Mouse (Mus musculus) neural tube, embryonic 12.5 days (tissue): ENCODE results near the gene Rhox4e. TPM values are rescaled to one million over a fixed set of nuclear protein-coding genes. Genes with fewer than 3 reads are reported as not detected.
"Not testable (repeated sequence)": the region's sequence is repeated elsewhere in the genome, so short reads cannot be mapped to it uniquely, and the experiment has no call there.

Source experiments
- ATAC-seq: fragments of 200-750 bp; cut with Nextera tagmentation; 2 replicates; pipeline ENCODE4 v1.8.0; 2017; ENCODE audit warnings: low read depth, mild to moderate bottlenecking, moderate TSS enrichment, moderate library complexity; ENCODE audit not compliant: low FRiP score
- H3K27ac ChIP-seq: fragments of 300-500 bp; sonication (generic); 2 replicates; pipeline ENCODE4 v1.5.1; 2016
- H3K27me3 ChIP-seq: fragments of 300-500 bp; sonication (generic); replicated peaks from 2 replicates; pipeline ENCODE4 v1.6.1; 2016; ENCODE audit warnings: mild to moderate bottlenecking
- H3K36me3 ChIP-seq: fragments of 300-500 bp; sonication (generic); 2 replicates; pipeline ENCODE4 v1.6.1; 2016; ENCODE audit warnings: mild to moderate bottlenecking
- H3K4me1 ChIP-seq: fragments of 300-500 bp; sonication (generic); 2 replicates; pipeline ENCODE4 v1.6.1; 2016
- H3K4me2 ChIP-seq: fragments of 300-500 bp; sonication (generic); replicated peaks from 2 replicates; pipeline ENCODE4 v1.6.1; 2016; ENCODE audit warnings: mild to moderate bottlenecking
- H3K4me3 ChIP-seq: fragments of 300-500 bp; sonication (generic); 2 replicates; pipeline ENCODE4 v1.5.1; 2016
- H3K9ac ChIP-seq: fragments of 300-500 bp; sonication (generic); 2 replicates; pipeline ENCODE4 v1.6.1; 2016; ENCODE audit warnings: mild to moderate bottlenecking
- H3K9me3 ChIP-seq: fragments of 300-500 bp; sonication (generic); 2 replicates; pipeline ENCODE4 v1.6.1; 2016; ENCODE audit warnings: mild to moderate bottlenecking
- WGBS: fragments of 180-500 bp; shearing (Covaris S2); methylation state at CpG from one replicate; pipeline ENCODE4 v1.1.7; 2016; 5-methylcytosine and 5-hydroxymethylcytosine counted together
- polyA plus RNA-seq: library from polyadenylated mRNA; unstranded; fragments of >200 nt; fragmentation: Nextera tagmentation; extraction: Ambion mirVana; gene quantifications from 2 replicates; pipeline ENCODE4 v1.2.1, GENCODE M21; 2016

The Rhox4e gene
- not detected in 2 replicates for polyA plus RNA-seq

DNA sequence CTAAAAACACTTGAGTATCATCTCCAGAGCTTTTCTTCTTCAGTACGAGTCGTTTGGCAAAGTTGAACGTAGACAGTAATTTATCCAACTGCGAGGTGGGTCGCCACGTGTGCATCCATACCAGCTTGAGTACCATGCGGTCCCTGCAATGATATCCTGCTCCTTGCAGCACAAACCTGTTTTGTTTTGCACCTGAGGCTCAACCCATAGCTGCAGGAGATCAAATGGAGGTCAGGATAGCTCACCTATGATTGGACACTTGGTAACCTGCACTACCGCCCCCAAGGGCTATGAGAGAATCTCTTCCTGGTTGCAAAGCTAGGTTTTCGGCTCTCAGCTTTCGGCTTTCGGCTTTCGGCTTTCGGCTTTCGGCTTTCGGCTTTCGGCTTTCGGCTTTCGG lies at the start of gene Rhox4e:
Gene Rhox4e, plus strand, starts transcription at position 301 of the 400 bp plus-strand sequence.
- H3K27ac ChIP-seq, H3K27me3 ChIP-seq, ATAC-seq, H3K9me3 ChIP-seq, H3K4me3 ChIP-seq, H3K36me3 ChIP-seq, H3K9ac ChIP-seq, H3K4me1 ChIP-seq, H3K4me2 ChIP-seq: not testable (repeated sequence)
- WGBS, result 91% methylated on average over 10 of the region's 18 CpGs

- not testable (repeated sequence) for H3K9me3 ChIP-seq, H3K27me3 ChIP-seq, H3K27ac ChIP-seq, H3K4me3 ChIP-seq, ATAC-seq, H3K4me2 ChIP-seq, H3K36me3 ChIP-seq, H3K4me1 ChIP-seq, H3K9ac ChIP-seq
- 89% methylated on average over 12 of the region's 18 CpGs for WGBS
These were observed 43.2 kb upstream of the Rhox4e start, which contains the start of gene Rhox4d for GRCm38 (mm10) chrX:37514059-37514458. TSS of gene Rhox4d (plus strand) at chrX:37514359.

- H3K27ac ChIP-seq, ATAC-seq, H3K4me2 ChIP-seq, H3K4me3 ChIP-seq, H3K9me3 ChIP-seq, H3K27me3 ChIP-seq, H3K9ac ChIP-seq, H3K4me1 ChIP-seq, H3K36me3 ChIP-seq: not testable (repeated sequence)
- whole genome bisulfite sequencing, result 95% methylated on average over 2 of the region's 8 CpGs
These were observed 27.1 kb upstream of the Rhox4e start, which contains the start of gene Rhox2e for GRCm38 (mm10) chrX:37530152-37530551. TSS of gene Rhox2e (plus strand) at chrX:37530452.

- H3K27me3 ChIP-seq, H3K27ac ChIP-seq, H3K4me1 ChIP-seq, H3K4me2 ChIP-seq, H3K9ac ChIP-seq, H3K9me3 ChIP-seq, H3K36me3 ChIP-seq, H3K4me3 ChIP-seq, ATAC-seq: not testable (repeated sequence)
- WGBS, result no CpG with 5 or more reads among the region's 4 CpGs
These were observed 15.5 kb upstream of the Rhox4e start, which contains the start of gene Rhox3e for GRCm38 (mm10) chrX:37541719-37542118. TSS of gene Rhox3e (plus strand) at chrX:37542019.

- 94% methylated on average over 8 of the region's 8 CpGs for WGBS
- not testable (repeated sequence) for H3K9ac ChIP-seq, H3K36me3 ChIP-seq, H3K4me3 ChIP-seq, H3K9me3 ChIP-seq, H3K4me1 ChIP-seq, H3K4me2 ChIP-seq, H3K27ac ChIP-seq, H3K27me3 ChIP-seq, ATAC-seq
These were observed 13.9 kb downstream of the Rhox4e start, which contains the start of gene Rhox2f for GRCm38 (mm10) chrX:37571105-37571504. TSS of gene Rhox2f (plus strand) at chrX:37571405.

- H3K27ac ChIP-seq, H3K9ac ChIP-seq, ATAC-seq, H3K36me3 ChIP-seq, H3K9me3 ChIP-seq, H3K27me3 ChIP-seq, H3K4me2 ChIP-seq, H3K4me1 ChIP-seq, H3K4me3 ChIP-seq: not testable (repeated sequence)
- 74% methylated on average over 2 of the region's 2 CpGs for WGBS
These were observed 15.4 kb downstream of the Rhox4e start for GRCm38 (mm10) chrX:37572638-37573037.

DNA sequence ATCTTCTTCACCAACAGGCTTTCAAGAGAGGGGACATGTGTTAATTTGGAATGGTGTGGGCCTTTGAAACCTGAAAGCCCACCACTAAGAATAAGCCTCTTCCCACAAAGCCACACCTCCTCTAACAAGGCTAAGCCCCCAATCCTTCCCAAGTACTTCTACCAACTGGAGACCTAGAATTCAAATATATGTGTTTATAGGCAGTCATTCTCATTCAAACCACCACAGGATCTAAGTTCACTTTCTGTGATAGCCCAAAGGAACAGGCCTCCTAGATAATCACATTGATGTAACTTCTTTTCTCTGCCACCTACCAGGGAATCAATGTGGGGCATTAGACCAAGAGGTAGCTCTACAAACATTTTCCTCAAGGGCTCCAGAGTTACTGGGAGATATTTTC lies 23.5 kb downstream of the Rhox4e start, which contains the start of gene Rhox3f:
Gene Rhox3f, plus strand, starts transcription at position 301 of the 400 bp plus-strand sequence.
- not testable (repeated sequence) for H3K27me3 ChIP-seq, H3K4me2 ChIP-seq, H3K9ac ChIP-seq, H3K9me3 ChIP-seq, H3K27ac ChIP-seq, H3K36me3 ChIP-seq, H3K4me1 ChIP-seq, ATAC-seq, H3K4me3 ChIP-seq

DNA sequence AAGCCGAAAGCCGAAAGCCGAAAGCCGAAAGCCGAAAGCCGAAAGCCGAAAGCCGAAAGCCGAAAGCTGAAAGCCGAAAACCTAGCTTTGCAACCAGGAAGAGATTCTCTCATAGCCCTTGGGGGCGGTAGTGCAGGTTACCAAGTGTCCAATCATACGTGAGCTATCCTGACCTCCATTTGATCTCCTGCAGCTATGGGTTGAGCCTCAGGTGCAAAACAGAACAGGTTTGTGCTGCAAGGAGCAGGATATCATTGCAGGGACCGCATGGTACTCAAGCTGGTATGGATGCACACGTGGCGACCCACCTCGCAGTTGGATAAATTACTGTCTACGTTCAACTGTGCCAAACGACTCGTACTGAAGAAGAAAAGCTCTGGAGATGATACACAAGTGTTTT lies 50.4 kb downstream of the Rhox4e start, which contains the start of gene Rhox4f:
Gene Rhox4f, minus strand, starts transcription at position 101 of the 400 bp plus-strand sequence.
- not testable (repeated sequence) for ATAC-seq, H3K9me3 ChIP-seq, H3K4me3 ChIP-seq, H3K4me2 ChIP-seq, H3K27me3 ChIP-seq, H3K4me1 ChIP-seq, H3K9ac ChIP-seq, H3K27ac ChIP-seq, H3K36me3 ChIP-seq
- 94% methylated on average over 19 of the region's 19 CpGs for WGBS

Other genes starting within 250 kb of the Rhox4e start
- not detected in 2 replicates for gene Rhox3a2, start 177.4 kb upstream of the Rhox4e start, polyA plus RNA-seq
- gene Rhox4a2, start 166.6 kb upstream of the Rhox4e start, polyA plus RNA-seq, result not detected in 2 replicates
- not detected in 2 replicates for gene Rhox2b, start 145.3 kb upstream of the Rhox4e start, polyA plus RNA-seq
- gene Rhox4b, start 124.9 kb upstream of the Rhox4e start, polyA plus RNA-seq, result not detected in 2 replicates
- not detected in 2 replicates for gene Rhox2c, start 103.7 kb upstream of the Rhox4e start, polyA plus RNA-seq
- gene Rhox3c, start 98.8 kb upstream of the Rhox4e start, polyA plus RNA-seq, result not detected in 2 replicates
- not detected in 2 replicates for gene Rhox4c, start 77.1 kb upstream of the Rhox4e start, polyA plus RNA-seq
- not detected in 2 replicates for gene Rhox2d, start 64.0 kb upstream of the Rhox4e start, polyA plus RNA-seq
- gene Rhox4d, start 43.1 kb upstream of the Rhox4e start, polyA plus RNA-seq, result not detected in 2 replicates
- gene Rhox2e, start 27.0 kb upstream of the Rhox4e start, polyA plus RNA-seq, result not detected in 2 replicates
- not detected in 2 replicates for gene Rhox3e, start 15.4 kb upstream of the Rhox4e start, polyA plus RNA-seq
- gene Rhox2f, start 14.0 kb downstream of the Rhox4e start, polyA plus RNA-seq, result not detected in 2 replicates
- gene Rhox3f, start 23.6 kb downstream of the Rhox4e start, polyA plus RNA-seq, result not detected in 2 replicates
- not detected in 2 replicates for gene Rhox4f, start 50.3 kb downstream of the Rhox4e start, polyA plus RNA-seq
- not detected in 2 replicates for gene Rhox3g, start 71.2 kb downstream of the Rhox4e start, polyA plus RNA-seq
- gene Rhox2g, start 86.1 kb downstream of the Rhox4e start, polyA plus RNA-seq, result not detected in 2 replicates
- gene Rhox4g, start 93.9 kb downstream of the Rhox4e start, polyA plus RNA-seq, result not detected in 2 replicates
- not detected in 2 replicates for gene Rhox3h, start 111.4 kb downstream of the Rhox4e start, polyA plus RNA-seq
- gene Rhox2h, start 115.9 kb downstream of the Rhox4e start, polyA plus RNA-seq, result not detected in 2 replicates
- gene Rhox5, start 247.4 kb downstream of the Rhox4e start, polyA plus RNA-seq, result 0.84 and 1.1 TPM in 2 replicates